Mouse (Mus musculus) testis, adult 10 weeks (tissue): ENCODE results near the gene Spry1. TPM values are rescaled to one million over a fixed set of nuclear protein-coding genes. Genes with fewer than 3 reads are reported as not detected.

Source experiments
- polyA plus RNA-seq: library from polyadenylated mRNA; stranded (reverse); fragments of 350-450 nt; fragmentation: Illumina TruSeq; extraction: RNeasy Lipid Tissue Mini Kit (QIAGEN cat#74804); gene quantifications from one replicate; pipeline ENCODE4 v1.2.3, GENCODE M21; 2014; ENCODE audit warnings: low read depth, low replicate concordance

Spry1 gene
- polyA plus RNA-seq: 2.2 TPM

GRCm38 (mm10) chr3:37639690-37640089, at the start of gene Spry1:
Gene Spry1 (plus strand): TSS chr3:37639947.

Other genes with a start within 250 kb of the Spry1 start
- gene Spata5, start 220.1 kb upstream of the Spry1 start, polyA plus RNA-seq: 135 TPM
- gene Nudt6, start 219.7 kb upstream of the Spry1 start, polyA plus RNA-seq: 1.2 TPM
- gene Gm5148, start 84.5 kb downstream of the Spry1 start, polyA plus RNA-seq: 0.83 TPM